Mouse (Mus musculus): Measurements from ENCODE around the gene Ush2a. TPM values are rescaled to one million over a fixed set of nuclear protein-coding genes. Genes with fewer than 3 reads are reported as not detected.

The Ush2a gene
- polyA plus RNA-seq, 1 experiment, result not detected

DNA sequence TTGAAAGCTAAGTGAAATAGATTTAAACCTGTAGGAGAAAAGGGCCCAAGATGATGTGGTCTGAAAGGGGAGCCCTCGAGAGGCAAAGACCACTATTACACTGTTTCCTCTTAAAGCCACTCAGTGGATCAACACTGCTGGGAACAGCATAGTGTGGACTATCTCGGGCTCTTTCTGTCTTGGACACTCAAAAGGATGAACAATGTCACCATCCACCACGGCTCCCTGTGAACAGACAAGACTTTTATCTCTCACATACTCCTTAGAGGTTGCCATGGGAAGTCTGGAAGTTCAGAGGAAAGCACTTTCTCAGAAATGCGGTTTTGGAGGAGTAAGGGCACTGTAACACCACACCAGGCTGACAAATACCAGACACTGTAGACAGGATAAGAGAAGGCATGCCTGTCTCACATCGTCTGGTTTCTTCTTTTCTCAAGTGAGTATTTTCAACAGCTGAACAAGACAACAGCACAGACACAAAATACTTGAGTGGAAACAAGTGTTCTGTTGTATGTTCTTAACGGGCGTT, 124.0 kb downstream of the Ush2a start:
- peak overlapping the region; percentile 30 for H3K4me2 ChIP-seq (ENCODE audit: low read depth)
- no peaks in the 10 kb centered on the region for H3K79me2 ChIP-seq (ENCODE audit: control insufficient read depth, insufficient read depth)
- TF ChIP-seq MAX (IDR thresholded peaks at IDR 0.05; ENCODE audit: low read depth) (no peak), CEBPB (IDR thresholded peaks at IDR 0.05; ENCODE audit: insufficient read depth, poor library complexity, severe bottlenecking) (no peak), E2F4 (IDR thresholded peaks at IDR 0.05; ENCODE audit: insufficient read depth) (no peak)
- H3K27me3 ChIP-seq (ENCODE audit: control insufficient read depth, insufficient read depth, insufficient read length), result no peaks in the 10 kb centered on the region
- H3K36me3 ChIP-seq (ENCODE audit: control insufficient read depth, insufficient read depth), result no peaks in the 10 kb centered on the region
- no peak overlapping the region for H3ac ChIP-seq (ENCODE audit: control insufficient read depth, insufficient read length)
- H3K4me3 ChIP-seq, result no peak overlapping the region

DNA sequence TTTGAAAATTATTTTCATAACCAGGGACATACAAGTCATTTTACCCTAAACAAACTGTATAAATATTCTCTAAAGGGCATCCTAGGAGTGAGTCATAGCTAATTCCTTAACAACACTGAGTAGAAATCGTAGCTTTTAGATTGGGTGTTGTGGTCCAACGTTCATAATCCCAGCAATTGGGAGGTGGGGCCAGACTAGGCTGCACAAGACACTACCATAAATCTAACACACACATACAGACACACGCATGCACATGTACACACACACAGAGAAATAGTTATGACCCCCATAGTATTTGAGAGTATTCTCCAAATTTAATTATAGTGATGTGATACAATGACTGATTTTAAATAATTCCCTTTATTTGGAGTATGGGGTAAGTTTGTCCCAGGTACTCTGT, 125.5 kb downstream of the Ush2a start:
- Histone ChIP-seq H3K36me3 (ENCODE audit: control insufficient read depth, insufficient read depth) (no peaks in the 10 kb centered on the region), H3ac (ENCODE audit: control insufficient read depth, insufficient read length) (no peak overlapping the region), H3K4me2 (ENCODE audit: low read depth) (no peak overlapping the region), H3K79me2 (ENCODE audit: control insufficient read depth, insufficient read depth) (no peaks in the 10 kb centered on the region), H3K27me3 (ENCODE audit: control insufficient read depth, insufficient read depth, insufficient read length) (no peaks in the 10 kb centered on the region), H3K4me3 (no peak overlapping the region)
- TF ChIP-seq POLR2AphosphoS2 (IDR thresholded peaks at IDR 0.05; ENCODE audit: insufficient read length, low read depth) (no peak), REST (IDR thresholded peaks at IDR 0.05; ENCODE audit: insufficient read depth, insufficient read length) (no peak), TCF3 (IDR thresholded peaks at IDR 0.05; ENCODE audit: insufficient read length, low read depth) (no peak), USF1 (IDR thresholded peaks at IDR 0.05; ENCODE audit: low read depth) (no peak), MAX (IDR thresholded peaks at IDR 0.05; ENCODE audit: low read depth) (no peak), POLR2A (IDR thresholded peaks at IDR 0.05; ENCODE audit: insufficient read length, low read depth) (no peak), SRF (IDR thresholded peaks at IDR 0.05; ENCODE audit: control insufficient read depth, insufficient read length, low read depth) (no peak), MYOG (IDR thresholded peaks at IDR 0.05; ENCODE audit: control insufficient read depth in 1 of 3, insufficient read depth in 1 of 3, insufficient read length in 2 of 3, low read depth in 2 of 3) (no peak), MYOD1 (IDR thresholded peaks at IDR 0.05; ENCODE audit: control insufficient read depth in 1 of 3, insufficient read length in 2 of 3, low read depth in 2 of 3) (no peak), TCF12 (IDR thresholded peaks at IDR 0.05; ENCODE audit: insufficient read depth, poor library complexity, severe bottlenecking) (no peak), E2F4 (IDR thresholded peaks at IDR 0.05; ENCODE audit: insufficient read depth) (no peak), CEBPB (IDR thresholded peaks at IDR 0.05; ENCODE audit: insufficient read depth, poor library complexity, severe bottlenecking) (no peak)

DNA sequence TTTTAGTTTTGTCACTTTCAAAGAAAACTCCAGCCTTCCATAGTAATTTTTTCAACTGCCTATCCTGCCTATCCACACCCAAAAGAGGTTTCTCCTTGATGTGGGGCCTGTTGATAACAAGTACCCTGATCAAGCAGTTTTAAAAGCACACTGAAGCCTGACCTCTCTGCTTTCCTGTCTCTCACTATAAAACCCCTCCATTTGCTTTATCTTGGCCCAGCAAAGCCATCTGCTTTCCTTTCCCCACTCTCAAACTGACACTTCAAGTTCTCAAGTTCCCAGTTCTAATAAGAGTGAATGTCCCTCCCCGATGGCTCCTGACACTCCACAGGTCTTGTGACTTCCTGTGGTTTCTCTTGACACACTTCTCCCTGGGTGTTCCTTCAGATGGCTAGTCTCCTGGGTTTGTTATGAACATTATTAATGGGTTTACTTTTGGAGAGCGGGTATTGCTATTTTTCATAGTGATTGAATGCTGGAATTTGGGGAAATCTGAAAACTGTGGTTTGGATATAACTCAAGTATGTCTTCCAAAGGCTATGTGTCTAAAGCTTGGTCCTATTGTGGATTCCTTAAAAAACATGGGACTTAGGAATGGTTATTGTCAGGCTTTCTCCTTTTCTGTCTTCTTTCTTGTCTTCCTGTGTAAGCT, 126.1 kb downstream of the Ush2a start:
- TF ChIP-seq TCF12 (IDR thresholded peaks at IDR 0.05; ENCODE audit: insufficient read depth, poor library complexity, severe bottlenecking), result no peak
- no peak for TF ChIP-seq REST (IDR thresholded peaks at IDR 0.05; ENCODE audit: insufficient read depth, insufficient read length)
- TF ChIP-seq POLR2AphosphoS2 (IDR thresholded peaks at IDR 0.05; ENCODE audit: insufficient read length, low read depth), result no peak
- no peak for TF ChIP-seq SRF (IDR thresholded peaks at IDR 0.05; ENCODE audit: control insufficient read depth, insufficient read length, low read depth)
- TF ChIP-seq MYOD1 (IDR thresholded peaks at IDR 0.05; ENCODE audit: control insufficient read depth in 1 of 3, insufficient read length in 2 of 3, low read depth in 2 of 3), result no peak
- no peak for TF ChIP-seq MAX (IDR thresholded peaks at IDR 0.05; ENCODE audit: low read depth)
- TF ChIP-seq E2F4 (IDR thresholded peaks at IDR 0.05; ENCODE audit: insufficient read depth), result no peak
- no peak for TF ChIP-seq USF1 (IDR thresholded peaks at IDR 0.05; ENCODE audit: low read depth)
- TF ChIP-seq MYOG (IDR thresholded peaks at IDR 0.05; ENCODE audit: control insufficient read depth in 1 of 3, insufficient read depth in 1 of 3, insufficient read length in 2 of 3, low read depth in 2 of 3), result no peak
- no peak for TF ChIP-seq TCF3 (IDR thresholded peaks at IDR 0.05; ENCODE audit: insufficient read length, low read depth)
- no peak for TF ChIP-seq CEBPB (IDR thresholded peaks at IDR 0.05; ENCODE audit: insufficient read depth, poor library complexity, severe bottlenecking)
- TF ChIP-seq POLR2A (IDR thresholded peaks at IDR 0.05; ENCODE audit: insufficient read length, low read depth), result no peak
- no peaks in the 10 kb centered on the region for H3K27me3 ChIP-seq (ENCODE audit: control insufficient read depth, insufficient read depth, insufficient read length)
- no peak overlapping the region for H3ac ChIP-seq (ENCODE audit: control insufficient read depth, insufficient read length)

DNA sequence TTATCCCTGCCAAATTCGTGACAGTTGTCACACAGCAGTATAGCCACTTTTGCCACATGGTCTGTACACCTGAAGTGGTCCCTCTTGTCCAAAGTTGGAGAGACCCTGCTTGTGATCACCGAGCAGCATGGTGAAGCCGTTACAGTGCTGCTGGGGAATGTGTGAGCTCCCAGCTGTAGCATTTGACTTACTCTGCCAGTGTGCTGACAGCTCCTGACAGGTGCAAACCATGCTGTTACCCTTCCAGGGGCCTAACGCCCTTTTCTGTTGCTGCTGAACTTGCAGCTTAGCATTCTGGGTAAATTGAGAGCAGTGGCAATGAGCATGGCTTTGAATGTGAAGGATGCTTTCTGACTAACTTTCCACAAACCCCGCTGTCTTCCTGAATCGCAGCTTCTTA, 128.3 kb downstream of the Ush2a start:
- no peaks in the 10 kb centered on the region for H3K79me2 ChIP-seq (ENCODE audit: control insufficient read depth, insufficient read depth)
- TF ChIP-seq TCF12 (IDR thresholded peaks at IDR 0.05; ENCODE audit: insufficient read depth, poor library complexity, severe bottlenecking) (peak; percentile 73), MYOG (IDR thresholded peaks at IDR 0.05; ENCODE audit: control insufficient read depth in 1 of 3, insufficient read depth in 1 of 3, insufficient read length in 2 of 3, low read depth in 2 of 3) (peak in 2 of 3 experiments; percentile 28 to 84), TCF3 (IDR thresholded peaks at IDR 0.05; ENCODE audit: insufficient read length, low read depth) (no peak), POLR2A (IDR thresholded peaks at IDR 0.05; ENCODE audit: insufficient read length, low read depth) (no peak), POLR2AphosphoS2 (IDR thresholded peaks at IDR 0.05; ENCODE audit: insufficient read length, low read depth) (no peak), SRF (IDR thresholded peaks at IDR 0.05; ENCODE audit: control insufficient read depth, insufficient read length, low read depth) (no peak), MYOD1 (IDR thresholded peaks at IDR 0.05; ENCODE audit: control insufficient read depth in 1 of 3, insufficient read length in 2 of 3, low read depth in 2 of 3) (peak; percentile 90 to 100 (median 100)), CEBPB (IDR thresholded peaks at IDR 0.05; ENCODE audit: insufficient read depth, poor library complexity, severe bottlenecking) (no peak), E2F4 (IDR thresholded peaks at IDR 0.05; ENCODE audit: insufficient read depth) (no peak), MAX (IDR thresholded peaks at IDR 0.05; ENCODE audit: low read depth) (no peak), USF1 (IDR thresholded peaks at IDR 0.05; ENCODE audit: low read depth) (no peak)
- H3K4me3 ChIP-seq, result no peak overlapping the region
- H3K36me3 ChIP-seq (ENCODE audit: control insufficient read depth, insufficient read depth), result no peaks in the 10 kb centered on the region
- no peaks in the 10 kb centered on the region for H3K27me3 ChIP-seq (ENCODE audit: control insufficient read depth, insufficient read depth, insufficient read length)
- H3ac ChIP-seq (ENCODE audit: control insufficient read depth, insufficient read length), result no peak overlapping the region
- H3K4me2 ChIP-seq (ENCODE audit: low read depth), result peak overlapping the region; percentile 27

More for the DNA sequence above, 126.1 kb downstream of the Ush2a start:
- Histone ChIP-seq H3K36me3 (ENCODE audit: control insufficient read depth, insufficient read depth) (no peaks in the 10 kb centered on the region), H3K4me3 (no peak overlapping the region), H3K4me2 (ENCODE audit: low read depth) (no peak overlapping the region), H3K79me2 (ENCODE audit: control insufficient read depth, insufficient read depth) (no peaks in the 10 kb centered on the region)

All from myocyte (in vitro differentiated cells).